Mouse (Mus musculus): ENCODE measurements at regions not wholly inside any gene's neighbourhood (a gene's known extent, or its start where the extent isn't known, plus 50 kb on each side); places are given as distances from the start of the nearest gene placed in this dataset.
A peak's percentile ranks its signal among the peaks of the same experiment; 100 is the strongest.

GRCm38 (mm10) chr6:95223537-95223936 is 98.4 kb upstream of the Gm10234 start:
- peak; percentile 75 for TF ChIP-seq CTCF (IDR thresholded peaks at IDR 0.05; ENCODE audit: control insufficient read depth, insufficient read depth, low read length)
- TF ChIP-seq POLR2A (IDR thresholded peaks at IDR 0.05; ENCODE audit: borderline replicate concordance, control insufficient read depth, low read depth, low read length): no peak

All from bone marrow, adult 2 months (tissue).